Mouse (Mus musculus): ENCODE measurements around the gene Bicra.

The Bicra gene

DNA sequence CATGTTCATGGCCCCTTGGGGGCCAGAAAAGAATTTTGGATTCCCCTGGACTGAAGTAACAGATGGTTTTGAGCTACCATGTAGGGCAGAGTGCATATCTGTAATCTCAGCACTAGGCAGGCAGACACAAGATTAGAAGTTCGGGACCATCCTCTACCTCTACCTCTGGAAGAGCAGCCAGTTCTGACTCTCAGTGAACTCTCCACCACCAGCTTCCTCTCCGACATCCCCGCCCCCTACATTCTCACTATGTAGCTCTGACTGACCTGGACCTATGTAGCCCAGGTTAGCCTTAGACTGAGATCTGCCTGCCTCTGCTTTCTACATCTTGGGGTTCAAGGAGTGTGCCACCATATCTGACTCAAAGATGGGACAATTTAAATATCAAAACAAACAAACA is 81.2 kb downstream of the Bicra start:
- no peak for DNase-seq

DNA sequence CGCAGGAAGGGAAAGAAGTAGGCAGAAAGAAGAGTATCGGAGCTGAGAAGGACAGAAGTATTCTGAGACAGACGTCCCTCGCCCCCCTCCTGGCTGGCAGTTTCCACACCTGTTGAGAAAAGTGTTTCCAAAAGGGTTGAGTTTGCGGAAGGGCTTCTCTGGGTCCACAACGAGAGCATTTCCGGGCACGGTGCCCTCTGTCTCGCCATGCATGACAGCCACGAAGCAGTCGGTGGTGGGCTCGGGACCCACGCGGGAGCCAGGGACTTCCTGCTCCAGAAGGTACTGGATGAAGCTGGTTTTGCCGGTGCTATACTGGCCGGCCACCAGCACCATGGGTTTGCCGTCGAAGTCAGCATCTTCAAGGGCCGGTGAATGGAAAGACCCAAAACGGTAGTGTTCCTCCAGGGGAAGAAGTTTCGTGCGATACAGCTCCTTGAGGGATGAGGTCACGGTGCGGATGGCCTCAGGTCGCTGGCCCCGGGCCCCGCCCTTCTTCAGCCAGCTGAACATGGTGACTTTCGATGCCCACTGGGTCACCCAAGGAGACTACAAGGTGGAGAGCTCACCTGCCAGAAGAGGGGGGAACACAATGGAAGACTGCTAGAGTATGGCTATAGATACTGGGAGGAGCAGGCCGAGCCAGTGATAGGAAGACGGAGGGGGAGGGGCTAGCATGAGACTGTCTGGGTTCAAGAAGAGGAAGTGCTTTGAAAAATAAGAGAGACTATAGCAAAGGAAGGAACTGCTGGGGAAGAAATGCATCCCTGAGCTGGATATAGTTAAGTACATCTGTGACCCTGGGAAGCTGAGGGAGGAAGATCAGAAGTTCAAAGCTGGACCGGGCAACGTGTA is 83.7 kb downstream of the Bicra start:
- DNase-seq: no peak

DNA sequence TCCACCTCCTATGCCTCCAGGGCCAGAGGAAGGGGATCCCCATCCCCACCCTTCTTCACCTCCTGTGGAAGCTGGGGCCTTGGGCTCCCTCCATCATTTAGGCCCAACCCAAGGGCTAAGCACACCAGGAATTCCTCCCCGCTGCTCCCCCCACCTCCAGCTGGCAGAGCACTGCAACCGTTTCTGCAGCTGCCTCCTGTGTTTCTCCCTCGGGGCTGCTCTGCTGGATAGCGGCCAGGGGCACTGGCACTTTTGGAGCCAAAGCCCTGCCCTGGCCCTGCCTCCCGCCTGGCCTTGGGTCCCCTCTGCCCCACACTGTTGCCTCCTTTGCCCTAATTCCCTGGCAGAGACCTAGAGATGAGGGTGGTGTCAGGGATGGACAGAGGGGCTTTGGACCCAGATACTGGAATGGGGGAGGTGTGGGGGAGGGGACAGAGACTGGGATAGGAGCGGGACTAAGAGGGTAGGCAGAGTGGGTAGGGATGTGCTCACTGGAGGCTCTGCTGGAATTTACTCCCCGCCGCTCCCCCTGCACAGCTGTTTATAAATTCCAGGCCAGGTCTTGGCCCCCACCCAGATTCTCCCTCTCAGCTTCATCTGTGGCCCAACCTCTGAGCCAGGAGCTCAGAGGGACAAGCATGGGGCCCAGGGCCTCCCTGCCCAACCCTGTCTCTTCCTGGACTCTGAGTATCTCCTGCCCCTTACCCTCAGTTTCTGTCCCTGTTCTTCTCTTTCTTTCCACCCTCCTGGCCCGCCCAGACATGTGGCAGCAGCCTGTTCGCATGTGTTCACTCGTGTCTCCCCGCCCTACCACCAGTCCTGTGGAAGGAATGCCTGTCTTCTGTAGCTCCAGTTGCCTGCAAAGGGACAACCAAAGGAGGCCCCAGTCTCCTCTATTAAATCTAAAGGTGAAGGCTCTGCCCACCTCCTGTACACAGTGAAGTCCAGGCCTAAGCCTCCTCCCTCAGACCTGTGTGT is 85.1 kb downstream of the Bicra start:
- DNase-seq: no peak

DNA sequence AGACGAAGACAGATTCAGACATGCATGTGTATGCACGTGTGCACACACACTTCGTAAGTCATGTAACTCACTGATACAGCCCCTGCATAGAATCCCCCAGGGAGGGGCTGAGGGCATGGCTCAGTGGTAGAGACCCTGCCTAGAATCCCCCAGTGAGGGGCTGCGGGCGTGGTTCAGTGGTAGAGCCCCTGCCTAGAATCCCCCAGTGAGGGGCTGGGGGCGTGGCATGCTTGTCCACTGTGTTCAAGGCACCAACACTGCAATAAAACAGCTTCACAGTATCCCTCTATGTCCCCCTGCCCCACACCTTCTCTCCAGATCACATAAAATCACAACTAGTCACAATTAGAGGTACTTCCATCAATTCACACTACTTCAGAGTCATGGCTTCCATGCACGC is 85.9 kb downstream of the Bicra start:
- no peak for DNase-seq

DNA sequence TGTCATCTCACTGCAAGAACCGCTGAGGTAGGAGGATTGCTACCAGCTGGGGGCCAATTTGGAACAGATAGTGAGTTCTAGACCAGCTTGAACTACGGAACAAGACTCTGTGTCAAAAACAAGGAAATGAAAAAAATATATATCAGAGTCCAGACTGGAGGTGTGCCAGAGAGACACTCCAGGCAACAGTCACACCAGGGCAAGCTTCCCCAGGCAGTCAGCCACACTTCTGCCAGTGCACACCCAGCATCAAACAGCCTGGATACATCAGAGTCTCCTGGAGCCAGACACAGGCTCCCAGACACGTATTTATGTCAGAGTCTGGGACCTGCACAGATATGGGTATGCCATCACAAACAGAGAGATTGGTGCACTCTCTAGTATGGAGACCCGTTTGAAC is 86.5 kb downstream of the Bicra start:
- DNase-seq: no peak

DNA sequence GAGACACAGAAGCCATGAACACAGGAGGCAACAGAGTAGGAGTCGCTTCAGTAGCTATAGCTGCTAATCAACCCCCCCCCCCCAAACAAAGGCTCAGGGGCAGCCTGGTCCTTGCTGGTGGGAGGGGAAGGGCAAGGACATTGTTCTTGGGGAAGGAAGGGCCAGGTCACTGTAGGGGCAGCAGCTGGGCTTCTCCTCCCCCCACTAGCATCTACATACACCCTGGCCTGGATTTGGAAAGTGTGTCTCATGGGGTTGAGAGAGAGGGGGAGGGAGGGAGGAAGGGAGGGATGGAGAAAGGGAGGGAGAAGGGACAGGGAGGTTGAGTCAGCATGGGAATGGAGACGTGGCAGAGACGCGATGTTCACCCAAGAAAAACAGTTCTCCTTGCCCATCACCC is 87.0 kb downstream of the Bicra start:
- DNase-seq: no peak

DNA sequence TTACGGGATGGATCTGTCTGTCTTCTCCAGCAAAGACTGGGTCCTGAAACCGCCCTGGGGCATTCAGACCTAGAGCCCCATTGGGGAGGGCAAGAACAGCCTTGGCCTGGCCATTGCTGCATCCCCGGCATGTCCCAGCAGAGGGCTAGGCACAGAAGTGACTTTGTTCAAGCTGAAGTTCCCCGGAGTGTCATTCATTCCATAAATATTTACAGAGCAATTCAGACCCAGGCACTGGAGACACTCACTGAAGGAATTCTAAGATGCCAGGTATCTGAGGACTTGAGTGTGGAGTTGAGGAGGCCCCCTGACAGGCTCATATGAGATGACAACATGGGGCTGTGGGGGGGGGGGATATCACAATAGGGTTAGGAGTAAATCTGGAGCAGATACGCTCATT is 91.6 kb downstream of the Bicra start:
- no peak for DNase-seq

DNA sequence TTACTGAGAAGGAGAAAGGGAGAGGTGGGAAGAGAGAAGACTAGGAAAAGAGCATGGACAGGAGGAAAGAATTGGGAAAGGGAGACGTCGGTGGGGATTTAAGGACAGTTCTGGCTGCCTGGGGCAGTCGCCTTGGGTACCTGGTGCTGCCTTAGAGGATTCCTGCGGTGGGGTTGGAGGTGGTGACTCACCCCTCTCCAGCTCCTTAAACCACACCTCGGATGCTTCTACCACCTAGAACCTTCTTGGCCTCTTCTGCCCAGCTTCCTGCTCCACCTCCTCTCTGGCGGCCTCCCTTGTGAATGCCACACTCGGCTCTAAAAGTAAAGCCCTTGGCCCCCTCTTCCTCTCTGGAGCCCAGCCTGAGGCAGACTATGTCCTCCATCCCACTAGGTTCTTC is 92.2 kb downstream of the Bicra start:
- no peak for DNase-seq

DNA sequence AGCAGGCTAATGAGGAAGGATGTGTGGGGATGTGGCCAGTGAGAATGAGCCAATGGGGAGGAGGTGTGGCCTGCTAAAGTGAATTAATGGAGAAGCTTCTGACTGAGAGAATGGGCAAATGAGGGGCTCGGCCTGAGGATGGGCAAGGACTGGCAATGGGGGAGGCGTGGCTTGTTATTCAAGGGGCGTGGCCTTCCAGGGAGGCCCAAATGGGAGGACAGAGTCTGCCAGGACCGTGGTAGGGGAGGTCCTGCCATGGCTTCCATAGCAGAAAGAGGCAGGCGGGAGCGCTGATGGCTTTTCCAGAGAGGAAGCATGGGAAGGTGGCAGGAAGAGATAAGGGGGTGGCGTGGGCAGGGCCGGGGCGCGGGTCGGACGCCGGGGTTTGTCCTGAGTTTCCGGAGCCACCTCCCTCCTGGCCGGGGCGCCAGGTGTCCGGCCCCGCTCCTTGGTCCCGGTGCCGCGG is 92.7 kb downstream of the Bicra start:
- DNase-seq: no peak

DNA sequence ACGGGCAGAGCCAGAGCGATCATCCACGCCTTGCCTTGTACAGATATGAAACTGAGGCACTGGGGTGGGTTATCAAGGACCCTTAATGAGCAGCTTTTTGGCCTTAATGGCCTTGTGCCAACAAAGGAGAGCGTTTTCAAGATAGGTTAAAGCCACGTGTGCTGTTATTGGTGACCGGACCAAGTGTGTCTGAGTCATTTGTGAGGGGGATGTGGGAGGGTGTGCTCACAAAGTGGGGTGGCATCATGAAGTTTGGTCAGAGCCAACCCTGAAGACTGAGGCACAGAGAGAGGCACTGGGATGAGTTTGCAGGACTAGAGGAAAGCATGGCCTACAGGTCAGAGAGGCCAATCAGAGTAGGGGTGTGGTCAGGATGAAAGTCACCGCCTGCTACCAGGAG is 93.3 kb downstream of the Bicra start:
- no peak for DNase-seq

DNA sequence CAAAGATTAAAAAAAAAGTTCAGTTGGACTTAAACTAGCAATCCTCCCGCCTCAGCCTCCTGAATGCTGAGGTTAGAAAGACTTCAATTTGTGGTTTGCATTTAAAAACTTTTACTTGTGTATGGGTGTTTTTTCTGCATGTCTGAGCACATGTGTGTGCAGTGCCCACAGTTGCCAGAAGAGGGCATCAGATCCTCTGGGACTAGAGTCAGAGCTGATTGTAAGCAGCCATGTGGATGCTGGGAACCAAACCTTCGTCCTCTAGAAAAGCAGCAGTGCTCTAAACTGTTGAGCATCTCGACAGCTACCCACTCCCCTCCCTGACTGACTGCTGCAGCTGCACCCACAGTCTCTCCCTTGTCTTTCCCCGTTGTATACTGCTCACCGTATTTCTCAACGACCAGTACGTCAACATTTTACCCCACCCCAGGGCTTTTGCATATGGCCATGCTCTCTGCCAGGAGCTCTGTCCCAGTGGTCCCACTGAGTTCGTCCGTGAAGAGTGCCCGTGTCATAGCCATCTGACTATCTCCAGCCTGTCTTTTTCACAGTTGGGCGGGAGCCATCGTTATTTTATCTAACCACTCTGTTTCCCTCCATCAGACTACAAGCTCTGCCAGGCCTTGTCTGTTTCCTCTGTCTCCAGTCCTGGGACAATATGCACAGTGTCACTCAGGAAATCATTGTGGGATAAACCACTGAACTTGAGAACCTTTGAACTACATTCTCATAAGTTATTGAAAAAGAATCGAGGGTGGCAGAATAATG is 94.2 kb downstream of the Bicra start:
- peak; percentile 60 for DNase-seq

DNA sequence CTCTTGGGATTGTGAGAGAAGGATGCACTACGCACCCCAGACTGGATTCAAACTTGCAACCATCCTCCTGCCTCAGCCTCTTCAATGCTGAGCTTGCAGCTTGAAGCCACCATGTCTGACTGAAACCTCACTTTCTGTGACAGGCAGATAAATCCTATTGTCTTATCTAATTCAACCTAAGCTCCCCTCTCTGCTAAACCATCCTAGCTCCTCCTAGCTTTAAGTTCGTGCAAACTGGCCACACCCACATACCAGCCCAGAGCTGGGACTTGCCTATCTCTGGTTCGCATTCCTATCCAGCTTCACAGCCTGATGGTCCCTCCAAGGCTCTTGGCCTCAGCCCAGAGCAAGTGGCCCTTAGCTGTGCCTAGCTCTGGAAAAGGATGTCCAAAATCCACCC is 95.3 kb downstream of the Bicra start:
- no peak for DNase-seq

DNA sequence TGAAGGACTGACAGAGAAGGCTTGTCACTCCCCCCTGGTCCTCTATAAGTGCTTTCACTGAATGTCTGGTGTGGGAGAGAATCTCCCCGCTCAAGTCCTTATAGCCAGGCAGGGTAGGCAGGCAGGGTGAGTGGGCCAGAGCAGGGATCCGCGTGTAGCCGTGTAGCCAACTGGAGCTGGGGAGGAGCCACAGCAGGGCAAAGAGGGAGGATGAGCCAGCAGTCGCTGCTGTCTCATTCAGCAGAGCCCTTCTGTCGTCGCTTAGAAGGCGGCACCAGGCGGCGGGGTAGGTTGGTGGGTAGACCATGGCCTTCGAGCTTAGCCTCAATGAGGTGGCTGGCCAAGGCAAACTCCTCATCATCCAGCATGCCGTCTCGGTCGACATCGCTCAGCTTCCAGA is 97.7 kb downstream of the Bicra start:
- DNase-seq: no peak

DNA sequence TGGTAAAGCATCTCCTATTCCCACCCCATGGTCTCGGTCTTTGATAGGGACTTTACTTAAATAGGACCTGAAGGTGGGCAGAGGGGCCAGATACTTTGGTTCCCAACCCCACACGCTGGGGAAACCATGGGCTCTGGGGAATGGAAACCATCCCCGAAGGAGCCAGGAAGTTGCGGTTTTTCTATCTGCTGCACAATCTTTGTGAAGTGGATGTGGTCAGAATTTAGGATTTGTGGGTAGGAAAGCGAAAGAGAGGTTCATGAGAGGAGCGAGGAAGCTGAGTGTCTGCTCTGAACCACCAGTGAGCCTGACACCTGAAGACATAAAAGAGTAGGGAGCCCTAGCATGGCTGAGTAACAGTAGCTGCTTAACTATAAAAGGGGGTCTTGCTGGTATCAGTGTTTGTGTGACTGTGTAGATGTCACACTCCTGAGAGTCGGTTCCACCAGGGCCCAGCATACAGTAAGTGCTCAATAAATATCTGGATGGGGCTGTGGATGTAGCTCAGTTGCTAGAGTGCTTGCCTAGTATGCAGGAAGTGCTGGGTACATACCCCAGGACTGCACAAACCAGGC is 98.4 kb downstream of the Bicra start:
- DNase-seq: no peak

DNA sequence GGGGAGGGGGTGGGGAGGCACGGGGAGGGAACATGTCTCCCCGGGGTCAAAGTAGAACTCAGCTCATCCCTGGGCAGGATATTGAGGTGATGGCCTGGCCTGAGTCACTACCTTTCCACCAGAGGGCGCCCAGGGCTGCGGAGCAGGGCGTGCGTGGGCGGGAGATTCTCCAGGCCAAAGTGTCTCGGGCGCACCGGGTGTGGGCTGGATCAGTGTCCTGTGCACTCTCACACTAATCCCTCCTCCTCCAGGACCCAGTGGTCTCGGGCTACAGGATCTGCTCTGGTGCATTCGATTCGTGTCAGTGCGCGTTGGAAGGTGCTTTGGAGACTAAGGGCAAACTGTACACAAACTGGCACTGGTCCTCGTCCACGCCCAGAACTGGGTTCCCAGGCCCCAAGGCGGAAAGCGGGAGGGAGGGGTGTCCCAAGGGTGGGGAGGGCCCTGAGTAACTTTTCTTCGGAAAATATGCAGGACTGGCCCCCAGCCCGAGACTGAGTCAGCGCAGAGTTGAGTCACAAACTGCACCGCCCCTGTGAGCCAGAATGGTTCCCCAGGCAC is 99.3 kb downstream of the Bicra start:
- peak; percentile 91 for DNase-seq

DNA sequence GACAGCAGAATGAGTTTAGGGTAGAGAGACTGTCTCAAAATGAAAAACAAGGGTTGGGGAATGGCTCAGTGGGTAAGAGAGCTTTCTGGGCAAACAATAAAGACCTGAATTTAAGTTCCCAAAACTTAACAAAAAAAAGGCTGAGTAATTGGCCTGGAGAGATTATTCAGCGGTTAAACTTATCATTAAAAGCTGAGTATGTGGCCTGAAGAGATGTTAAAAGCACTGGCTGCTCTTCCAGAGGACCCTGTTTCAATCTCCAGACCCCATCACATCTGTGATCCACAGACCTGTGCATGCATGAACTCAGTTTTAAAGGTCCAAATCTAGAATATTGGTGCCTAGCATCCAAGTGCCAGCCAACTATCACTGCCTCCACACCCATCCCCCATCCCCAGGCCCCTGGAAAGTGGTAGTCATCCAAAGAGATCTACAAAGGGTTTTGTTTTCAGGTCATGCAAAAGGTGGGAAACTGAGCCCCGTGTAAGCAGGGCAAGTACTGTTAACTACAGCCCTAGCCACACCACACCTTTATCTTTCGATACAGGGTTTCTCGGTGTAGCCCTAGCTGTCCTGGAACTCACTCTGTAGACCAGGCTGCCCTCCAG is 100.0 kb downstream of the Bicra start:
- no peak for DNase-seq

DNA sequence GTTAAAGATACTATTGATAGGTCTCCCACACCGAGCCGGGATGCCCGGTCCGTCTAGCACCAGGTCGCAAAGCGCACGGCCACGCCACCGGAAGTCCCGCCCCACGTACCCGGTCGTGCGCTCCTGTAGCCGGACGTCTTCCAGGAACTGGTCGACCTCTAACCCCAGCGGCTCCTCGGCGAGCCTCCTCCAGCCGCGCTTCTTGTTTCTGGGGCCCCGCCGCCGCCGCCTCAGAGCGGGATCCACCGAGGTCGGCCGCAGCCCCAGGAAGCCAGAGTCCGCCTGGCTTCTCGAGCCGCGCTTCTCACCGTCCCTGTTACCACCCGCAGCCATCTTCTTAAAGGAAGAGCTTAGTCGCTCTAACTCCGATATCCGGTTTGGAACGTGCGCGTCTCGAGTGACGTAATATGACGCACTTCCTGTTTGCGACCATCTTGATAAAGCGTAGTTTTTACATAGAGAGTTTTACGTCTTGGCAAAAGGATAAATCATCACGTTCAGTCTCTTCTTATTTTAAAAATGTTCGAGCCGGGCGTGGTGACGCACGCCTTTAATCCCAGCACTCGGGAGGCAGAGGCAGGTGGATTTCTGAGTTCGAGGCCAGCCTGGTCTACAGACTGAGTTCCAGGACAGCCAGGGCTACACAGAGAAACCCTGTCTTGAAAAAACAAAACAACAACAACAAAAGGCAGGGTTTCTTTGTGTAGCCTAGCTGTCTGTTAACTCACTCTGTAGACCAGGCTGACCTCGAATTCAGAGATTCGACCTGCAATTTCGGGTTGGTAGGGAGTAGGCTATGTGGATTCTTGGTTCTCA is 101.8 kb downstream of the Bicra start, which contains the start of gene Nop53:
Nop53 (minus strand) TSS at position 354 of the 816 bp plus-strand sequence.
- DNase-seq: peak; percentile 89

DNA sequence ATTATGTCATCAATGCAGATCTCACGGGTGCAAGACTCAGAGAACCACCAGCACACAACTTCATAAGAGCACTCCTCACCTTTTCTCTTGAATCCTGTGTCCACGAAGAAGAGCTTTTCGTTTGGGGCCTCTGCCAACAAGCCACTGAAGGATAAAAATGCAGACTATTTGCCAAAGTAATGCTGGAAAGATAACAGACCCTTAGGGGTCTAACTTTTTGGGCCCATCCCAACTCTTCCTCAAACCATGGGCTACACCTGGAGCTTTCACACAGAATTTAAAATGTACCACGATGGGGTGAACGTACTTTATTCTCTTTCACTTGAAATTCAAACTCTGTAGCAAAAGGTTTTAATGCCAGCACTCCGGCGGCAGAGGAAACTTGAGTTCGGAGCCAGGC is 102.5 kb downstream of the Bicra start:
- no peak for DNase-seq

DNA sequence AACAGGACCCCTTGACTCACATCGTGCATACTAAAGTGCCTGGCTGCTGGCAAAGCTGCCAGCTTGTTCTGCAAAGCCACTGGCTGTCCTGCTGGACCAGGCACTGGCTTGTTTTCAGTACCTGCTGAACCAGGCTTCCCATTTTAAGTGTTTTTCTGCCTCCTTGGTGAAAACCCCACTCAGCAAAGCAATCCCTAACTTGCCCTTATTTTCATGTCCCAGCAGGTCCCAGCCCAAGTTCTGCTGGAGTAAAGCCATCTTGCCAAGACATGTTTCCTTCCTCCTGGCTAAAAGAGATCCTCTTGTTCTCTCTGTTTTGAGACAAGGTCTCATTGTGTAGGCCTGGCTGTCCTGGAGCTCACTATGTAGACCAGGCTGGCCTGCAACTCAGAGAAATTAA is 103.4 kb downstream of the Bicra start:
- DNase-seq: no peak

DNA sequence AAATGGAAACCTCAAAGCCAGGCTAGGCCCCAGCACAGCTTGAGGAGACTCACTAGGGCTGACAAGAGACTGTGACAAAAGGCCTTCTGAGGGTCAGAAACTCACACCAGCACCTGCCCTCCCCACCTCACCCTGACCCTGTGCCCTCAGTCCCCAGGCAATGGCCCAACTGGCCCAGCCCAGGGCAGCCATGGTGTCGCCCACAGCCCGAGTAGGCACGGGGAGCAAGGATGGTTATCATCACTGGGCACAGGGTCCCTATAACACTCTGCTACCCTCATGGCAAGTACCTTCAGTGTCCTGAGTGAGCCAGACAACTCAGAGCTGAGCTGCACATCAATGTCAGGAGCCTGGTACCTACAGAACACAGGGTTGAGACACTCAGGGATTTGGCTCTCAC is 109.1 kb downstream of the Bicra start:
- DNase-seq: no peak

DNA sequence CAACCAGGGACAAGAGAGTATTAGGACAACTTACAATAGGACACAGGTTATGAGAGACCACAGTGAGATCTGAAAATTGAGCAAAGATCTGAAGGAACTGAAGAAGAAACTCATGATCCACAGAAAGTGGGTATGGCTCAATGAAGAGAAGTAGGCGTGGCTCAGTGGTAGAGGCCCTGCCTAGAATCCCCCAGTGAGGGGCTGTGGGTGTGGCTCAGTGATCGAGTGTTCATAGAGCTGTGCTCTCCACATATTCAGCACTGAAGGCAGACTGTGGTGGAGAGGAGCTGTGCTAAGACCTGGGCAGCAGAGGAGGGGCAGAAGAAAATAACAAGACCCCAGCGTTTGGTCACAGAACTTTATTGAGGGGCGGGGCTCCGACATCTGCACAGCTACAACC is 110.2 kb downstream of the Bicra start:
- no peak for DNase-seq
